Mouse (Mus musculus) layer of hippocampus, adult 11-12 months (tissue): ENCODE data around the gene Igsf9b.

Experiments used
- DNase-seq: peaks from one replicate; pipeline ENCODE4 v3.0.0; 2022; ENCODE audit warnings: low spot score

Igsf9b gene

DNA sequence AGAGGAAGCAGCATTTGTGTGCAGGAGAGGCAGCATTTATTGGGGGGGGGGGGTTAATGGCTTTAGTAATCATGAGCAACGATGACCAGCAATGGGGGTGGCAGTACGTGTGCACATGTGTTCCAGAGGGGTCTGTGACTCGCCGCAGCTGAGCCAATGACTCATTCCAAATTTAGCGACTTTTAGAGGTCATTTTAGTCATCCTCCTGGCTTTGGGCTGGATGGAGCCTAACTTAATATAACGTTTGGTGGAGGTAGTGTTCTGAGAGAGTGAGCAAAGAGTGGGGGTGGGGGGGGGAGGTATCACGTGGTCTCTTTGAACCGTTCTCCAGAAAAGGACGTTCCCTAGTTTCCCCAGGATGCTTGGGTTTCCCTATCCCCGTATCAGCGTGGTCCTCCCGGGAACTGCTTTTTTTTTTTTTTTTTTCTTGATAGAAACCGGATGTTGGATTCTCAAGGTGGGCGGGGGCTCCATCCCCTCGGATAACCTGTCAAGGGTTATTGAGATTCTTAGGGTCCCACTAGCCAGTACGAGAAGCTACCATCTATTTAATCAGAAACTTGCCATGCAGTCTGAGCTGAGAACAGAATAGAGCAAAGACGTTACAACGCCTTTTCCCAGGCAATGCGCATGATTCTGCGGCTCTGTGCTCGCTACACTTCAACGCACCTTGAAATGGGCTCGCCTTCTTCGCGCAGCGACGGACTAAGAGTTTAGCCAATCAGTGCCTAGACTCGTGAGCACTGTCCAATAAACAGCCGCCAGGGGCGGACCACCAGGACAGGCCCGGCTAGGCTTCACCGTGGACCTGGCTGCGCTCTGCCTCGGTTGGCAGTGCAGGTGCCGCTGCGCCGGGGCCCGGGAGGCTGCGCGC, at the start of gene Igsf9b:
Gene Igsf9b (plus strand): TSS at position 794 of the 875 bp plus-strand sequence.
- DNase-seq: peak; percentile 95

DNA sequence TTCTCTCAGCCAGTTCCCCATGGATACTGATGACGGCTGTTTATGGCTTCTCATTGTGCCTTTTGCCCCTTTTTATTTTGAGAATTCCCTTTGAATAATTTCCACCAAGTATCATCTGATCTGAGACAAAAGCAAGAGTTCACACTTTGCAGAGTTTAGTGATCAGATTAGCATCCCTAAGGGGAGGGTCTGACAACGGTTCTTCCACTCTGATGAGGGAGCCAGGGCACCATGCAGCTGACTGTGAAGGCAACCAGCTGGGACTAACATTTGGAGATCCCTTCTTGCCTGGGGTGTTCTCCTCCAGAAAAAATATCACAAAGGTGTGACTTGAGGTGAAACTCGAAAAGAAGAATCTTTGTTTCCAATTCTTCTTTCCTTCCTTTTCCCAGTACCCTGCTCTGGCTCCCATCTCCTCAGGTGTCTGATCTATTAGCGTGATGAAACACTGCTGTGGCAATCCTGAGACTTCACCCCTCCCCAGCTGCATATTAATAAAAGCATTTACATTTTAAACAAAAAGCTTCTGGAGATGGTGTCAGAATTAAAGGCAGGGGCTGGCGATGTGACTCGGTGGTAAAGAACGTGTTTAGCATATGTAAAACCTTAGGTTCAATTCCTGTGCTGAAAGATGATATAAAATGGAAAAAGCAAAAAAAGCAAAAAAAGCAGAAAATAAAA, 46.8 kb upstream of the Igsf9b start:
- no peak for DNase-seq

DNA sequence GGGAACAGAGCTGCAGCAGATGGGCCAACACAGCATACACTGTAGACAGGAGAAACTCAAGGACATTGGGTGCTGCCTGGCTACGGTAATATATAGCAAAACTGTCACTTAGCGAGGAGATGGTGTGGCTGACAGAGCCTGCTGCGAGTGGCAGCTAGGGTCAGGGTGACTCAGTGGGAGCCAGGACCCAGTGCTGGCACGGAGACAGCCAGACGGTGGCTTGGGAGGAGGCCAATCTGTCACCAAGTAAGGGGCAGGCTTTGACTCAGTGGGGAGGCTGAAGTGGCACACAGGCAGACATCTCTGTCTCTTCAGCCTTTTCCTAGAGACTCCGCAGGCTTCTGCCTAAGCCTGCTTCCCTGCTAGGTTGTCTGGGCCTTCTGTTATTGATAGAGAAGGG, 42.5 kb upstream of the Igsf9b start:
- no peak for DNase-seq

DNA sequence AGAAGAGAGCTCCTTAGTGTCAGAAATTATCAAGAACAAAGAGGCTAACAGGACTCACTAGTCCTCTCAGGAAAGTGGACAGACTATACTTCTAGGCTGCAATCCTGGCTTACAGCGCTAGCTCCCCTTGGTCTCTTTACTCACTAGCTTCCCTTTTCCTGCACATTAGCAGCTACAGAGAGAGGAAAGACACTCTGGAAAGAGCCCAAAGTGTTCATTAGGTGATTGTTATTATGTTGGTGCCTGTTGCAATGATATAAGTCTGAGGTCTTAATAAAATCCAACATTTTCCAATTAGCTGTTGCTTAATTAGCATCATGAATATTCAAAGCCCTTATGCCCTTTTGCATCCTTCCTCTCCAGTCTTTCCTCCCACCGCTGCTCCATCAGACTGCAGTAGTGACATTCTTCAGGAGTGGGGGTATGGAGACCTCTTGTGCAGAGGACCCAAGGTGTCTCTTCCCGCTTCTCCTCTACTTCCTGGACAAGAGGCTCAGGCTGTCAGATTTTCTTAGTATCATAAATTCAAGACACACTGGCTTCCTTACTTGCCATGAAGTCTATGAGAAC, 38.5 kb upstream of the Igsf9b start:
- DNase-seq: no peak

DNA sequence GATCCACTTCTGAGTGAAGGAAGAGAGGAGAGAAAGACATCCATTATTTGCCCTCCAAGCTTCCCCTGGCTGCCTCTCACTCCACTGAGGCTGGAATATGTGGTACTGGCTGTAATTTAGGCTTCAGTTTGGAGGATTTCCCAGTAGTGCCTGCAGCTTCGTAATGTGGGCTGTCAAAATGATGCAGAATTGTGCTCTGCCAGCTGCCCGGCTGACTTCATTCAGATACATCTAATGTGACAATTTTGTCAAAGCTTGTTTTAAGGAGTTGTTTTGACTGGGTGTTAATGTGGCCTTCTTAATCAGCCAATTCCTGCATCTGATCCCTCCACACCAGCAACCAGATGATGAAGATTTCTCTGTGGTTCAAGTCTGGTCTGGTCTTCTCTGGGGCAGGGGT, 37.1 kb upstream of the Igsf9b start:
- peak; percentile 53 for DNase-seq

DNA sequence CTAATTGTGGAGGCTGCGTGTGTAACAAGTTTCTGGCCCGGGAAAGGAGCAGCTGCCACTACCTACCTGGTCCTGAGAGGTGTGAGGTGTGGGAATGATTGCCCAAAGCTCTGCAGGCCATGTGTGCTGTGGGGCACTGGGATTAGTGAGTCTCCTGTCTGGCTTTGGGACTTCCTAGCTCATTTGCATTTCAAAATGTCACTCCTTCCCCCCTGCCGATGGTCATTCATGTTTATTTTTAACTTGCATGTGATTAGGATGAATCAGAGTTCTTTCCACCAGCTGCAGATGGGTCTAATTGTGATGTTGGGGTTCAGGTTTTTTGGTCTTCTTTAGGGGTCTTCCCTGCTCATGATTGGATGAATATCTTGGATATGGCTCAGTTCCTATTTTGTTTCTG, 34.0 kb upstream of the Igsf9b start:
- no peak for DNase-seq

DNA sequence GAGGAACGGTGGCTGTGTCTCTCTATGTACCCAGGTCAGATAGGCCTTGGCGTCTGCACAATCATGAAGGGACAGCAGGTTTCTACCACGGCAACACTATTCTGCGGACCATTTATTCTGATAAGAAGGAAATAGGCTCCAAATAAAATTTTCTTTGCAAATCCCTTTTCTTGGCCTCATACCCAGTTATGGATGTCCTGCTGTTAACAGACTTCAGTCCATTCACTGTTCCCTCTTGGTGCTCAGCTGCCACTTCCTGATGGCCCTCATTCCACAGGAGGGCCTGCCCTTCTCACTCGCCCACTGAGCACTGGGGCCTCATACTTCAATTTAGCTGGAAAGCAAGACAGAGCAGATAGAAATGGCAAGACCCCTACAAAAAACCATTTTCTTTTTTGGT, 31.1 kb upstream of the Igsf9b start:
- DNase-seq: no peak

DNA sequence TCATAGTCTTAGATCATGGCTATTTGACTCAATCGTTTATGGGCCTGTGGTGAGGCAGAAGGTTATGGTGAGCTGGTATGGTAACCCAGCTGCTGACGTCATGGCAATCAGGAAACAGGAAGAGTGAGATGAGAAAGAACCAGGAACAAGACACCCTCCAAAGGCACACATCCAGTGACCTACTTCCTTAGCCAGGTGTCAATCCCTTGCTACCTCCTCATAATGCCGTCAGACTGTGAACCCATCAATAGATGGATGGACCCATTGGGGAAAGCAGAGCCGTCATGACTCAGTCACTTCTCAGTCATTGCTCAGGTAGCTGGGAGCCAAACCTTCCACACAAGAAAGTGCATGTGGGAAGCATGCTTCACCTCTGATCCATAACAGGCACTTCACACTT, 30.5 kb upstream of the Igsf9b start:
- no peak for DNase-seq

DNA sequence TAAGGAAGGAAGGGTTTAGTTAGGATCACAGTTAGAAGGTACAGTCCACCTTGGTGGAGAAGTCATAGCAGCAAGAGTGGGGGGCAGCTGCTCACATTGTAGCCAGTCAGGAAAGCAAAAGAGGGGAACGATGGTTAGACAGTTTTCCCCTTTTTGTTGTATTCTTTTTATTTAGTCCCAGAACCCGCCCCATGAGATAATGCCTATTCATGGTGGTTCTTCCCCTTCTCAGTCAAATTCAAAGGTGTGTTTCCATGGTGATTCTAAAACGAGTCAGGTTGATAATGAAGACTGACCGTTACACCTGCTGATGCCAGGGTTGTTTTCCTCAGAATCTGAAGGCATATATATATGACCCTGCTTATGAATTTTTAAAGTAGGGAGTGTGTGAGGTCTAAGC, 29.7 kb upstream of the Igsf9b start:
- DNase-seq: no peak

DNA sequence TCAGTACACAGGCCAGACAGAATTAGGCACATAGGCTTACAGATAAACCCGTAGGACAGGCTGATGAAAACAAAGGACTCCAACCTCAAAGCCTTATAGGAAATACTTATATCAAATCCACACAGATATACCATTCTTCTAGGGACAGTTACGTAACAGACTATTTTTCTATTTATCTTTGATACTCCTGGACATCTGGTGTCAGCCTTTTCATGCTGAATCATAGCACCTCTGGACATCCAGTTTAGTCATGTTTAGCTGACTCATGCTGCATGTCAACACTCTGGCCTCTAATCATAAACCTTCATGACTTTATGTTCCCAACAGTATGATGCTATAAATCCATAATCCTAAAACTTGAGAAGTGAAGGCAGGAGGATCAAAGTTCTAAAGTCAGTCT, 29.1 kb upstream of the Igsf9b start:
- no peak for DNase-seq

DNA sequence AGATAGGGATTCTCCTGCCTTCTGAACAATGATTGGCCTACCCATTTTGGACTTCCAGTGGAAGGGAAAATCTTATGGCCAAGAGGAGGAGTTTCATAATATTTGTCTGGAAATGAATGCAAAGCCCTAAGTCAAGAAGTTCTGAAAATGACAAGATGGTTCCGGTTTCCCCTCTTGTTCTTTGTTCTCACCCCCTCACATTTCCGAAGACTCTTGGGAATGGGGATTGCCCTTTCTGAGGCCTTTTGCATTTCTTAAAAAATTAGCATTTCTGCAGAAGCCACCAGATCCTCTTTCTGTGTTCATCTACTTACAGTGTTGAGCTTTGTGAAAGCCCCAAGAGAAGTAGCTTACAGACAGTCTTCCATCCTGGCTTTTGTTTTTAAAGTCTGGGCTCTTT, 27.1 kb upstream of the Igsf9b start:
- DNase-seq: no peak

DNA sequence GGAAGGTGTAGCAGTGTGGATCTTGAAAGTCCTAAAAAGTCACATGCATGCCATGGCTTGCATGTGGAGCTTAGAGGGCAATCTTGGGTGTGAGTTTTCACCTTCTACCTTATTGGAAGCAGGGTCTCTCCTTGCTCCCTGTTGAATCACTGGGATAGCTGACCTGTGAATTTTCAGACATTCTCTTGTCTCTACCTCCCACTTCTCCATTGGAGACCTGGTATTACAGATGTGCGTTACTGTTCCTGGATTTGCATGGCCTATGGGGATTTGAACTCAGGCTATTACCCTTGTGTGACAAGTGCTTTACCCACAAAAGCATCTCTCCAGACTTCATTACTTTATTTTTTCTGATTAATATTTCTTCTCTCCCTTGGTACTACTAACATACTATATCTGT, 26.1 kb upstream of the Igsf9b start:
- no peak for DNase-seq

DNA sequence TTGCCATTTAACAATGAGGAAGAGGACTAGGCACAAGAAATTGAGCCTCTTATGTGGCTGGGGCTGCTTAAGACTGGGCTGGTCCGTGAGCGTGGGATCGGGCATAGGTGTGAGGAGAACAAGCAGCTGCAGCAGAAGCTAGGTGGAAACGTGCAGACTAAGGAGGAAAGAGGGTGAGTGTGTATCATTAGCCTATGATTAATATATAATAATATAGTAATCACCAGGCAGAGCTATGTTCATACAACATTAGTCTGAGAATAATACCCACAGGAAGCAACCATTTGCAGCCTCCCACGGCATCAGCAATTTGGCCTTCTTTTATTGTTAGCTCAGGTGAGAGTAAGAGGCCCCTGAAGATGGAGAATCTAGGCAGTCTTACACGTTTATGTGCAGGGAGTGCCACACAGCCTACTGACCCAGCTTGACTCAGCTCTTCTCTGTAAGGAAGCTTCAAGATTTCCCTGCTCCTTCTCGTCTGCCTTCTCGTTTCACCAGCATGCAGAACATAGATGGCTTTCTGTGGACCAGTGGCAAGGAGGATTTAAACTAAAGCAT, 22.6 kb upstream of the Igsf9b start:
- no peak for DNase-seq

DNA sequence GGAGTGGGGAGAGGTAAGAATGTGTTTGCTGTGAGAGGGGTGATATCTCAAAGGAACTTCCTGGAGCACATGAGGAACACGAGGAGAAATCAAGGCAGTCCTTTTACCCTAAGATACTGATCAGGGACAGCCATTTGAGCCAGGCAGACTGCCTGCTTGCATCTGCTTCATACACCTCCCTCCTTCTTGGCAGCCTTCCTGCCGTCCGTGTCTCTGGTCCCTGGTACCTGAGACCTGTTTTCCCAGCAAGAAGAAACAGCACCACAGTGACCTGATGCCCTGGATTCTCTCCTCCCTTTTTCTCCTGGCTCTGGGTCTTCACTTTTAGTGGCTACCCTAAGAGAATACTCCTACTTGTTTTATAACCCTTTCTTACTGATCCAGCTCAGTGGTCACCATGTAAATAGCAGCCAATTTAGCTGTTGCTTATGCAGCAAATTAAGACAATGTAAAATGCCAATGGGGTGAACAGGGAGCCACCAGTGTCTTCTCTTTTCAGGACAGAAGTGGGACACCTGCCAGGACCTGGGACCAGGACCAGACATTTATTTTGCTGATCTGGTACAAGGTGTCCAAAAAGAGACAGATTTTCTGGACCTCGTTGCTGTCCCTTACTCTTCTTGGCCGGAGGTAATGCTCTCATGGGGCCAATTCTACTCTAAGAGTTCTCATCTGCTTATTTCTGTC, 21.5 kb upstream of the Igsf9b start:
- DNase-seq: no peak

DNA sequence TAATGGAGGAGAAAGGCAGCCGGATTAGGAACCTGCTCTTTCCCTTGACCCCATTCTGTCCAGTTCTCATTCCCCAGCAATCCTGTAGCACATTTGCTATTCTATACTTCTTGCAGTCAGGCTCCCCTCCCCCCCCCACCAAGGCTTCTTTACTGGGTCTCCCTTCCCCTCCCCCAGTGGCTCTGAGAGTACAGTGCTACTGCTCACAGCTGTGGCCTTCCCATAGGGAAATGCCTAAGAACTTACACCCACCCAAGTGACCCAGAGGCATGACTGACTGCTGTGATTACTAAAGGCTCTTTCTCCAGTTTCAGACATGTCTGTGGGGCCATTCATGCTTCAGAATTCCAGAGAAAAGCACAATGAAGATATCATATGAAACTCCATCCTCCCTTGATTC, 20.0 kb upstream of the Igsf9b start:
- DNase-seq: no peak

DNA sequence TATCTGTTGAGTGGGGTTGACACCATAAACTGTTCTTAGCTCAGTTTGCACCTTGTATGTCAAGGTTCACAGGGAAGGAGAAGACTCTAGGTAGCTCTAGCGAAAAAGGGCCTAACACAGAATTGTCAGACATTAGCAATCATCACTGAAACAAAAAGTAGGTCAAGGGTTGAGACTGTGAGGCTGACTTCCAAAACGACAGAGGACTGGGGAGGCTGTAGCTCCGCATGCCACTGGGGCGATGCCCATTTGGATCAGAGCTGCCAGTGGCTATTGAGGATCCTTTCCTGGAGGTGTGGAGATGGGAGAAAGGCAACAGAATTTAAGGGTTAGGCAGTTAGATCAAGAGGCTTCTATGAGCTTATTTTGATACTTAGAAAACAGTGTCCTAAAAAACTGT, 18.0 kb upstream of the Igsf9b start:
- no peak for DNase-seq

DNA sequence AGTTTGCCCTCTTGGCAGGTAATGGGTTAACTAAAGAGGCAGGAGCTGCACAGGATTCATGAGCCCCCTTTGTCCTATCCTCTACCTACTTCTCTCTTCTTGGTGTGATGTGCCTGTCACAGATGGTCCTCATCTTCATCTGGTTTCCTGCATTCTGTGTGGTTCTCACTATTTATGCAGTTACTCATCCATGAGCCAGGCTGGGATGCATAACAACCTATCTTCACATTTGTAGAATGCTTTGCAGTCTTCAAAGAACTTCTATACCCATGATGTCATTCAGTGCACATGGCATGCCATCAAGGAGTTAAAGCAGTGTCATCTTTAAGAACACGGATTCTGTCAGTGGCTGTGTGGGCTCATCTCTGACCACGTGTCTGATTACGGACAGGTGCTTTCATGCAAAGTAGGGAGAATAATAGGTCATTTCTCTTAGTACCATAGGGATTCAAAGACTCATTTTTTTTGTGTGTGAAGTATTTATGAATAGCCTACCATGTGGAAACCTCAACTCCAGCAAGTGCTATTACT, 13.2 kb upstream of the Igsf9b start:
- DNase-seq: no peak

DNA sequence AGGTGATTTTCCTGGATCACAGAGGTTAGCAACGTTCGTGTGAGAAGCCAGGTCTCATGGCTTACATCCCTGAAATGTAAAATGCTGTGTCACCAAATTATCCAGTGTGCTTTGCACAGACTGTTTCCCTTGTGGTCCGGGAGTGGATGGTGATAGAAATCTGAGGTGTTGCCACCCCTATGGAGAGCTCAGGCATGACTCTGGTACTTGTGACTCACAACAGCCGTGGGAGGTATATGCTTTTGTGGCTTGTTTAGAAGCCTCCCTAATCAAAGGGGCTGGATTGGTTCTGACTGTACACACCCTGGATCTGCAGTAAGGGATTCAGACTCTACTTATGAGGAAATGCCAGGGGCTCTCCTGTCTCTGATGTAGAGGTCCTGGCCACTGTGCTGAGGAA, 12.7 kb upstream of the Igsf9b start:
- DNase-seq: no peak

DNA sequence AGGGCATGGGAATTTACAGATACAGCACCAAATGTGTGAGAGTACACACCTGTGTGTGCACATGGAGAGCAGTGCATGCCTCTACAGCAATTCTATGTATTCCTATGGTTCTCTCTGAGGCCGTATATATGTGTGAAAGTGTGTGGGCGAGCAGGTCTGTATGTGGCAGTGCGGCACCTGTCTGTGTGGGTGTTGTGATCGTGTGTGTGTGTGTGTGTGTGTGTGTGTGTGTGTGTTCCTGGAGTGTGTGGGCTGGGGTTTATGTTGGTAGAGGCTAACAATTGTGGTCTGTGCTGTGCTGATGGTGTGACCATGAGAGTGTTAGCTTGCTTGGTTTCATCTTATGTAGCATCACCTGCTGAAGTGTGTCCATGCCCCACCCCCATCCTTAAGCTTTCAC, 12.1 kb upstream of the Igsf9b start:
- no peak for DNase-seq

DNA sequence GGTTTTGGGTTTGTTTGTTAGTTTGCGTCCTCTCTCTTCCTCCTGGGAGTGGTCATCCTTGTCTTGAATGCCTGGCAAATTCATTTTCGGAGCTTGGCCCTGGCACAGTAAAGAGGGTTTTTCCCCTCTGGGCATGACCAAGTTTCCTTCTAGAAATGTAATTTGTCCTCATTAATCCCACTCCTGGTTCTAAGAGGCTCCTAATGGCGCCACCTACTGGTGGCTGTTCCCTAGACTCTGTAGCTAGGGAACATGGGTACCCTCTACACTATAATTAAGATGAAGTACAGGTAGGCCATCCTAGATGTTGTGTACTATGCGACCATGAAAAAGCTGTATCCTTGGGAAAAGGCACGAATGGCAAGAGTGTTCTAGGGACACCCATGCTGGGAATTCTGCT, 11.6 kb upstream of the Igsf9b start:
- peak; percentile 67 for DNase-seq

DNA sequence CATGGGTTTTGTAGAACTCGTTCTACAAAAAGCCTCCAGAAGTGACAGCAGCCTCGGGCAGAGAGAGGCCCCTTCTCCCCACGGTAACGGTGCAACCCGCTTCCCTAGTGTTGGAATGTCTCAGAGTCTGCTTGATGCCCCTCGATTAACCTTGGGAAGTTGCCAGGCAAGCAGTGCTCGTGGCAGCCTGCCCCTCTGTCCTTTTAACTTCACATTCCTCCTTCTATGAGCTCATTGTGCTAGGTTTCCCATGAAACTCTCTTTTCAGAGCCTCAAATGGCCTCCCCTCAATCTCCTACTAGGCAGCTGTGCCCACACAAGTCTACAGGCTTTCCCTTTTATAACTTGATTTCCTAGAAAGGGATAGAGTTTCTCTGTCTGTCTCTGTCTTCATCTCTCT, 10.6 kb upstream of the Igsf9b start:
- peak; percentile 49 for DNase-seq
